Mouse (Mus musculus): ENCODE results near the gene Gan.

The Gan gene

GRCm38 (mm10) chr8:117158135-117158761 is at the start of gene Gan:
Gan (plus strand) TSS chr8:117158135.
- peak; percentile 50 for DNase-seq

- no peak for DNase-seq
Measured at GRCm38 (mm10) chr8:117109018-117109711, 48.8 kb upstream of the Gan start.

- peak; percentile 76 for DNase-seq
Measured at GRCm38 (mm10) chr8:117109801-117110390, 48.0 kb upstream of the Gan start.

- DNase-seq = no peak
Measured at GRCm38 (mm10) chr8:117111641-117112040, 46.3 kb upstream of the Gan start.

GRCm38 (mm10) chr8:117112261-117112660 is 45.7 kb upstream of the Gan start:
- no peak for DNase-seq

GRCm38 (mm10) chr8:117115094-117115493 is 42.8 kb upstream of the Gan start:
- DNase-seq = no peak

GRCm38 (mm10) chr8:117115676-117116446 is 42.1 kb upstream of the Gan start:
- DNase-seq = peak; percentile 20

GRCm38 (mm10) chr8:117116534-117116933 is 41.4 kb upstream of the Gan start:
- no peak for DNase-seq

GRCm38 (mm10) chr8:117118409-117118808 is 39.5 kb upstream of the Gan start:
- DNase-seq = no peak

GRCm38 (mm10) chr8:117121277-117121676 is 36.7 kb upstream of the Gan start:
- DNase-seq = no peak

GRCm38 (mm10) chr8:117123850-117124633 is 33.9 kb upstream of the Gan start:
- DNase-seq = peak; percentile 64

- DNase-seq = no peak
Measured at GRCm38 (mm10) chr8:117125854-117126253, 32.1 kb upstream of the Gan start.

GRCm38 (mm10) chr8:117126411-117126810 is 31.5 kb upstream of the Gan start:
- DNase-seq = no peak

- DNase-seq = no peak
Measured at GRCm38 (mm10) chr8:117127063-117127462, 30.9 kb upstream of the Gan start.

- no peak for DNase-seq
Measured at GRCm38 (mm10) chr8:117133702-117134101, 24.2 kb upstream of the Gan start.

- no peak for DNase-seq
Measured at GRCm38 (mm10) chr8:117136351-117136750, 21.6 kb upstream of the Gan start.

GRCm38 (mm10) chr8:117136763-117137162 is 21.2 kb upstream of the Gan start:
- DNase-seq = no peak

- no peak for DNase-seq
Measured at GRCm38 (mm10) chr8:117137357-117137756, 20.6 kb upstream of the Gan start.

- no peak for DNase-seq
Measured at GRCm38 (mm10) chr8:117148520-117148919, 9.4 kb upstream of the Gan start.

- no peak for DNase-seq
Measured at GRCm38 (mm10) chr8:117156149-117156548, 1.8 kb upstream of the Gan start.

- DNase-seq = no peak
Measured at GRCm38 (mm10) chr8:117156866-117157768, 818 bp upstream of the Gan start.

- peak; percentile 95 for DNase-seq
Measured at GRCm38 (mm10) chr8:117157769-117158091, 205 bp upstream of the Gan start.
